Mouse (Mus musculus): ENCODE measurements around the gene Ccdc85c.

DNA sequence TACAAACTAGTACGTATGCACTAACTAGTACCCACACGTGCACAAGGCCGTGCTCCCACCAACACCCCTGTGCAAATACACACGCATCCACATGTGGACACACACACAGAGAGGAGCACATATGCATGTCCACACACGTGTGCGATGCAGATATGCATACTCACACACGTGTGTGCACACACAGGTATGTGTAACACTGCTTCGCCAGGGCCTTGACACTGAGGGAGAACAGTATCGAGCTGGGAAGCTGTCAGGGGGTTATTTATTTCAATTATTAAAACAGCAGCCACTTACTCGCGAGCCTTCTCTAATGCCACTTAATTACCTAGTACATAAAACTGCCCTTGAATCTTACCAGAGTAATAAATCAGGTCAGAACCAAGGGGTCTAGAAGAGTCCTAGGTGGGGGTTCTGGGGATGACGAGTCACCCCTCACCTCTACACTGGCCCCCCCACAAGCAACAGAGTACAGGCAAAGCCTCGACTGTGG lies 34.8 kb downstream of the Ccdc85c start:
- TF ChIP-seq POLR2A (IDR thresholded peaks at IDR 0.05; ENCODE audit: borderline replicate concordance, extremely low read depth, low read depth, low read length) = no peak
- TF ChIP-seq CTCF (IDR thresholded peaks at IDR 0.05; ENCODE audit: insufficient read depth, low read length) = no peak
